Mouse (Mus musculus): ENCODE data around the gene Ccdc30. TPM values are rescaled to one million over a fixed set of nuclear protein-coding genes. Genes with fewer than 3 reads are reported as not detected.

Ccdc30 gene
- polyA plus RNA-seq, 1 experiment from 2014 or later, result 21.3 TPM

GRCm38 (mm10) chr4:119274627-119275026 is 140.7 kb downstream of the Ccdc30 start:
- no peaks in the 10 kb centered on the region for H3K27me3 ChIP-seq
- H3K9me3 ChIP-seq, result no peaks in the 10 kb centered on the region
- H3K4me2 ChIP-seq, result no peak overlapping the region
- ATAC-seq (ENCODE audit: low FRiP score, low read depth), result no peak
- no peaks in the 10 kb centered on the region for H3K4me1 ChIP-seq (replicated peaks)
- H3K4me3 ChIP-seq, result no peak overlapping the region
- 82% methylated on average over 1 of the region's 1 CpGs for WGBS
- no peak overlapping the region for H3K27ac ChIP-seq (replicated peaks)
- H3K36me3 ChIP-seq, result peaks cover 81% of the 10 kb centered on the region
- no peak overlapping the region for H3K9ac ChIP-seq

Other genes with a start within 250 kb of the Ccdc30 start
- gene Zfp691, start 241.3 kb downstream of the Ccdc30 start, polyA plus RNA-seq (2015; fragmentation: Nextera tagmentation; extraction: Ambion mirVana), result 4.0 and 5.4 TPM in 2 replicates
- gene Ermap, start 225.5 kb downstream of the Ccdc30 start, polyA plus RNA-seq (2015; fragmentation: Nextera tagmentation; extraction: Ambion mirVana), result 0.41 and 0.91 TPM in 2 replicates
- gene Svbp, start 220.2 kb downstream of the Ccdc30 start, polyA plus RNA-seq (2015; fragmentation: Nextera tagmentation; extraction: Ambion mirVana), result 221 and 231 TPM in 2 replicates
- 0.16 TPM in 2 replicates for gene Tmem269, start 197.3 kb downstream of the Ccdc30 start, polyA plus RNA-seq (2015; fragmentation: Nextera tagmentation; extraction: Ambion mirVana)
- 28.7 and 29.4 TPM in 2 replicates for gene AU022252, start 182.8 kb downstream of the Ccdc30 start, polyA plus RNA-seq (2015; fragmentation: Nextera tagmentation; extraction: Ambion mirVana)
- 11.6 and 12.0 TPM in 2 replicates for gene P3h1, start 182.6 kb downstream of the Ccdc30 start, polyA plus RNA-seq (2015; fragmentation: Nextera tagmentation; extraction: Ambion mirVana)
- 0.80 and 1.2 TPM in 2 replicates for gene Cldn19, start 160.1 kb downstream of the Ccdc30 start, polyA plus RNA-seq (2015; fragmentation: Nextera tagmentation; extraction: Ambion mirVana)
- 891 and 932 TPM in 2 replicates for gene Ybx1, start 120.9 kb downstream of the Ccdc30 start, polyA plus RNA-seq (2015; fragmentation: Nextera tagmentation; extraction: Ambion mirVana)
- 44.8 and 51.2 TPM in 2 replicates for gene Ppih, start 95.0 kb downstream of the Ccdc30 start, polyA plus RNA-seq (2015; fragmentation: Nextera tagmentation; extraction: Ambion mirVana)
- gene Ppcs, start 6.9 kb upstream of the Ccdc30 start, polyA plus RNA-seq (2015; fragmentation: Nextera tagmentation; extraction: Ambion mirVana), result 20.4 and 20.8 TPM in 2 replicates
- 0.35 and 0.47 TPM in 2 replicates for gene Zmynd12, start 7.3 kb upstream of the Ccdc30 start, polyA plus RNA-seq (2015; fragmentation: Nextera tagmentation; extraction: Ambion mirVana)
- gene Rimkla, start 77.1 kb upstream of the Ccdc30 start, polyA plus RNA-seq (2015; fragmentation: Nextera tagmentation; extraction: Ambion mirVana), result 25.6 and 28.9 TPM in 2 replicates
- gene Foxj3, start 121.5 kb upstream of the Ccdc30 start, polyA plus RNA-seq (2015; fragmentation: Nextera tagmentation; extraction: Ambion mirVana), result 29.3 and 31.8 TPM in 2 replicates
- gene Frg2f1, start 124.0 kb upstream of the Ccdc30 start, polyA plus RNA-seq (2015; fragmentation: Nextera tagmentation; extraction: Ambion mirVana), result 10.2 and 11.1 TPM in 2 replicates
- gene Guca2a, start 222.2 kb upstream of the Ccdc30 start, polyA plus RNA-seq (2015; fragmentation: Nextera tagmentation; extraction: Ambion mirVana), result not detected in 2 replicates
- not detected in 2 replicates for gene Guca2b, start 243.4 kb upstream of the Ccdc30 start, polyA plus RNA-seq (2015; fragmentation: Nextera tagmentation; extraction: Ambion mirVana)